Mouse (Mus musculus) cerebellum, adult (tissue): Measurements from ENCODE around the gene Ildr2.

Experiments used
- ATAC-seq: cut with Nextera tagmentation; 2 replicates; pipeline ENCODE4 v1.9.2; 2017; ENCODE audit warnings: mild to moderate bottlenecking, moderate library complexity, mixed read lengths; ENCODE audit not compliant: insufficient number of reproducible peaks, low FRiP score, low TSS enrichment

The Ildr2 gene

GRCm38 (mm10) chr1:166282597-166283210 is 28.8 kb downstream of the Ildr2 start:
- ATAC-seq = no peak

DNA sequence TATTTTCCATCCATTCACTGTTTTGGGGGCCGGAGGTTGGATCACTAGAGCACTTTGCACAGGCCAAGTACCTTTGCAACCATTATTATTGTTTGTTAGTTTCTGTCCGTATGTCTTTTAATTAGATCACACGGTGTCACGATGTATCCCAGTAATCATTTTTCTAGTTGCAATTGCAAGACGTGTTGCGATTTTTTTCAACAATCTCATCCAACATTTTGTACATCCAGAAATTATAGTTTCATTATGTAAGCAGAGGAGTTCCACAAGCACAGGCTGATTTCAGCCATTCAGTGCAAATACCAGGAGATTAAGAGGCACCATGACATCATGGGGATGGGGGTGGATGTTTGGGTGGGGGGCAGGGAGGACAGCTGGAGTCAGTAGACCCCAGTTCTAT is 29.5 kb downstream of the Ildr2 start:
- ATAC-seq = no peak

- ATAC-seq = no peak
Measured at GRCm38 (mm10) chr1:166284390-166284789, 30.5 kb downstream of the Ildr2 start.

DNA sequence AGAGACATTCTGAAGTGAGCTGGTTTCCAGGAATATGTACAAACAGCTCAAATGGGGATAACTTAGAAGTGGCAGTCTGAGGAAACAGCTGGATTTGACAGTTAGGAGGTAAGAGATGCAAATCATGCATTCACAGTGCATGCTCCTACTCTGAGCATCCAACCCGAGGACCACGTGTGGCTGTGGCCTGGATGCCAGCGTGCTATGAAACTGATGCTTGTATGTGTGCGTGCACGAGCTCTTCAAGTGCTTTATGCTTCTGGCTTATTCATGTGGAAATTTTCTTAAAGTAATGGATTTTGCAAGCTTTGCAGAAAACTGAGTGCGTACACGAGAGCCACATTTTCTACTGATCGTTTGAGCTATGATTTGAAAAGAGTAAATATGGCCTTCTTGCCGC is 32.3 kb downstream of the Ildr2 start:
- no peak for ATAC-seq

DNA sequence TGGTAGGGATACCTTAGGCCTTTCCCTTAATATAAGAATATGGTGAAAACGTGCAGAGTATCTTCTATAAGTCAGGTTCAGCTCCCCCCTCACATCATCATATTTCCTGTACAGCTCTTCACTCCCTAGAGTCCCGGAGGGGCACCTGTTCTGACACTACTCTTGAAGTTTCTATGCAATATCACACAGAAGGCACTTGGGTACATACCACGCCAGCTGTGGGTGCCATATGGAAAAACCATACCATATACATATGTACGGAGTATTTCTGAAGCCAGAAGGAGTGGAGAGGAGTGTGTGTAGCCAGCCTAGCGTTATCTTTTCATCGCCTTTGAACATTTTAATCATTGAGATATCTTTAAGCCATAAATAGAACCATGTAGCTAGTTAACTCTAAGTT is 36.6 kb downstream of the Ildr2 start:
- no peak for ATAC-seq

GRCm38 (mm10) chr1:166293086-166293485 is 39.1 kb downstream of the Ildr2 start:
- no peak for ATAC-seq

DNA sequence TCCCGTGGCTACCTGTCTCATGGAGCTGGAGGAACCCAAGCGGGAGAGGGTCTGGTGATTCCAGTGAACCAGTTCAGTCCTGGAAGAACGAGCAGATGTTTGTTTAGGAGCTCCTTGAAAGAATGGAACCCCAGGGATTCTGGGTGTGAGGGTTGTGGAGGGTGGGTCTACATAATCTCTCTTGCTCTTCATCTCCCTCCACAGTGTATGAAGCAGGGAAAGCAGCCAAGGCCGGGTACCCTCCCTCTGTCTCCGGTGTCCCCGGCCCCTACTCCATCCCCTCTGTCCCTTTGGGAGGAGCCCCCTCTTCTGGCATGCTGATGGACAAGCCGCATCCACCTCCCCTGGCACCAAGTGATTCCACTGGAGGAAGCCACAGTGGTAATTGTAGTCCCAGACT is 41.6 kb downstream of the Ildr2 start:
- ATAC-seq = no peak

- ATAC-seq = 0 out of 2 replicates have a peak, but pooled peaks have one; percentile 23
Measured at GRCm38 (mm10) chr1:166296371-166296770, 42.4 kb downstream of the Ildr2 start.

- no peak for ATAC-seq
Measured at GRCm38 (mm10) chr1:166296971-166297370, 43.0 kb downstream of the Ildr2 start.

DNA sequence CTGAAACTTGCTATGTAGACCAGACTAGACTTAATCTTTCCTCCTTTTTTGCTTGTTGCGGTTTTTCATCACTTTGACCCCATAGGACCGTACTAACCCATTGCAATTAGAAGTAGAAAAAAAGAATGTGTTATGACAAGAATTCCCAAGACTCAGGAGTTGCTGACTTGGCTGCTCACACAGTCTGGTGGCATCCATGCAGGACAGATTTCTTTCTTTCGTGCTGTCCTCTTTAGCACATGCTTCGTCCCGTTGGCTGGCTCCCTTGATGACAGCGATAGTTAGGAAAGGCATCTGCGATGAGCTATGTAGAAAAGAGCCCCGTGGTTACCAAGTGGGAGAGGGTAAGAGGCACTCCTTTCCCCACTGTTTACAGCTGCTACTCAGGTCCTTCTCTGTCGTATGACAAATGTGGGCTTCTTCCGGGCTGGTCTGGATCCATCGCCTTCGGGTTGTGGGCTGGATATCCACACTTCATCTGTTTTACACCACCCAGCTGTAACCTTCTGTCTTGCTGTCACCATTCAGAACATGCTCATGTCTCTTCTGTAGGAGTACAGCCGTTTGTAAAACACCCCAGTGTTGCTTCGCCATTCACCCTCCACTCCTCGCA is 43.7 kb downstream of the Ildr2 start:
- no peak for ATAC-seq

DNA sequence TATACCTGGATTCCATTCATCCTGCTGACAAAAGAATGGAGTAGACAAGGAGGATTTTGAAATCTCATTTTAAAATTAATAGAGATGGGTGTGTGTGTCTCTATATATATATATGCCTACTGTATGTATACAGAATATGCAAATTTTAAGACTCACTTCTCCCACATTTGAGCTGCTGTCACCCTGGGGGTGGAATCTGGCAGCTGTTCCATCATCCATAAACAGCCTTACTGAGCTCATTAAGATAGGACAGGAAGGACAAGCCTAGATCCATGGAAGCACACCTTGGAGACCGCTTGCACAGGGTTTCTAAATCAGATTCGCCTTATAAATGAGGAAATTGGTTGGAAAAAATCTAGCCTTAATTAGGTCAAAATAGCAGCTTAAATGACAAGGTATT is 44.9 kb downstream of the Ildr2 start:
- ATAC-seq = no peak

DNA sequence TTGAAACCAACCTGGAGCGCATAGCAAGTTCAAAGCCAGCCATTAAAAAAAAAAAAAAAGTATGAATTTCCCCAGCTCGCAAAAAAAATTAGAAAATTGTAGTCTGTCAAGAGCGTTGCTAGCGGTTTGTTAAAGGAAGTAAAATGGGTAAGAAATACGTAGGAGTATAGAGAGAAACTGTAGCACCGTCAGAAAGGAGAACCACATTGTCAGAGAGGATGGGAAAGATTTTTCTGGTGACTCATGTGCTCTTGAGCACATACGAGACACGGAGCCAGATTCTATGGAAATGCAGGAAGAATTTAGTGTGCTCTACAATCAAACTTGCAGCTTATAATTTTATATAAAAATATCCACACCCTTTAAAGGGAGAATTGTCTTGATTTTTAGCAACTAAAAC is 45.9 kb downstream of the Ildr2 start:
- ATAC-seq = no peak

- no peak for ATAC-seq
Measured at GRCm38 (mm10) chr1:166300526-166300925, 46.6 kb downstream of the Ildr2 start.

GRCm38 (mm10) chr1:166304352-166305240 is 50.7 kb downstream of the Ildr2 start:
- ATAC-seq = no peak

GRCm38 (mm10) chr1:166308471-166308850 is 54.5 kb downstream of the Ildr2 start:
- ATAC-seq = no peak

DNA sequence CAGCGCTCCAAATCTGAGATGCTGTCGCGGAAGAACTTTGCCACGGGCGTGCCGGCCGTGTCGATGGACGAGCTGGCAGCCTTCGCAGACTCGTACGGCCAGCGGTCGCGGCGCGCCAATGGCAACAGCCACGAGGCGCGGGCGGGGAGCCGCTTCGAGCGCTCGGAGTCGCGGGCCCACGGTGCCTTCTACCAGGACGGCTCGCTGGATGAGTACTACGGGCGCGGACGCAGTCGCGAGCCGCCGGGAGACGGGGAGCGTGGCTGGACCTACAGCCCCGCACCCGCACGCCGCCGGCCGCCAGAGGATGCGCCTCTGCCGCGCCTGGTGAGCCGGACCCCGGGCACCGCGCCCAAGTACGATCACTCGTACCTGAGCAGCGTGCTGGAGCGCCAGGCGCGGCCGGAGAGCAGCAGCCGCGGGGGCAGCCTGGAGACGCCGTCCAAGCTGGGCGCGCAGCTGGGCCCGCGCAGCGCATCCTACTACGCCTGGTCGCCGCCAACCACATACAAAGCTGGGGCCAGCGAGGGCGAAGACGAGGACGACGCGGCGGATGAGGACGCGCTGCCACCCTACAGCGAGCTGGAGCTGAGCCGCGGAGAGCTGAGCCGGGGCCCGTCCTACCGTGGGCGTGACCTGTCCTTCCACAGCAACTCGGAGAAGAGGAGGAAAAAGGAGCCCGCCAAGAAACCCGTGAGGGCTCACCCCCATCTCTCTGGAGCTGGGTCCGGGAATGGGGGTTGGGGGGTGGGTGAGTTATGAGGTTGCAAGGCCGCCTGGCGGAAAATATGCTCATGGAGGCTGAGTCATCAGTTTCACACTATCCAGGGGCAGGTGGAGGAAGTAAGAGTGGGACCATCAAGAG is 55.1 kb downstream of the Ildr2 start:
- ATAC-seq = peak; percentile 33; the same call in 1 of the 2 replicates

- ATAC-seq = no peak
Measured at GRCm38 (mm10) chr1:166311151-166311550, 57.2 kb downstream of the Ildr2 start.

GRCm38 (mm10) chr1:166313637-166314036 is 59.7 kb downstream of the Ildr2 start:
- ATAC-seq = peak; percentile 65

GRCm38 (mm10) chr1:166315706-166316105 is 61.8 kb downstream of the Ildr2 start:
- no peak for ATAC-seq

- ATAC-seq = 0 out of 2 replicates have a peak, but pooled peaks have one; percentile 66
Measured at GRCm38 (mm10) chr1:166319132-166319698, 65.3 kb downstream of the Ildr2 start.
